Mouse (Mus musculus): ENCODE measurements around the gene 9330161L09Rik. TPM values are rescaled to one million over a fixed set of nuclear protein-coding genes. Genes with fewer than 3 reads are reported as not detected.

Gene 9330161L09Rik
- polyA plus RNA-seq, 1 experiment from 2014 or later = 0.62 TPM

GRCm38 (mm10) chr12:103370861-103371260, 36.8 kb downstream of the 9330161L09Rik start:
- H3K27me3 ChIP-seq (ENCODE audit: insufficient read depth, low read length) = no peaks in the 10 kb centered on the region
- WGBS = 79% methylated on average over 4 of the region's 4 CpGs

GRCm38 (mm10) chr12:103368777-103369176, 38.8 kb downstream of the 9330161L09Rik start:
- no peaks in the 10 kb centered on the region for H3K9me3 ChIP-seq (ENCODE audit: low read depth, low read length)
- ATAC-seq (ENCODE audit: insufficient read depth) = no peak

More at GRCm38 (mm10) chr12:103370861-103371260, 36.8 kb downstream of the 9330161L09Rik start:
- DNase-seq = no peak
- no peak overlapping the region for H3K4me2 ChIP-seq
- ATAC-seq (ENCODE audit: insufficient read depth) = no peak
- TF ChIP-seq CTCF (IDR thresholded peaks at IDR 0.05; ENCODE audit: low read depth) = no peak
- no peaks in the 10 kb centered on the region for H3K9me3 ChIP-seq (ENCODE audit: low read depth, low read length)
- H3K9ac ChIP-seq = no peak overlapping the region
- H3K27ac ChIP-seq (ENCODE audit: low read depth) = no peak overlapping the region
- H3K4me1 ChIP-seq (ENCODE audit: insufficient read depth) = no peaks in the 10 kb centered on the region
- H3K4me3 ChIP-seq (ENCODE audit: low read depth, low read length) = no peak overlapping the region
- H3K36me3 ChIP-seq (ENCODE audit: insufficient read depth) = no peaks in the 10 kb centered on the region

DNA sequence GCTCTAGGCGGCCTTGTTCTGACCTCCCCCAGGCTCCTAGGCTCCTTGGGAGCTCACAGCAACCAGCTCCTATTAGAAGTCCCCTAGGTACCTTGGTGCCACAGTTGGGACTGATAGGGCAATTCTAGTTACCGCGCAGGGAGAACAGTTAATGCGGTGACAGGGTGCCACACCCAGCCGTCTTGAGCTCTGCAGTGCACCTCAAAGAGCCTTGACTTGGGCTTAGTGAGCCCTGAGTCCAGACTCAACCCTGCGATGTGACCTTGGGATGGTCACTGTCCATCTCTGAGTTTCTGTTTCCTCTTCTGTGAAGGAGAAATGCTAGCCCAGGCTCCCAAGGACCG, 39.3 kb downstream of the 9330161L09Rik start:
- no peak overlapping the region for H3K27ac ChIP-seq (ENCODE audit: low read depth)
- DNase-seq (no peak), ATAC-seq (ENCODE audit: insufficient read depth) (no peak)
- H3K4me2 ChIP-seq = 0 out of 2 replicates have a peak overlapping the region, but pooled peaks have one; percentile 15
- no peak overlapping the region for H3K9ac ChIP-seq
- H3K9me3 ChIP-seq (ENCODE audit: low read depth, low read length) = no peaks in the 10 kb centered on the region
- no peaks in the 10 kb centered on the region for H3K4me1 ChIP-seq (ENCODE audit: insufficient read depth)
- WGBS = 79% methylated on average over 7 of the region's 7 CpGs
- no peak for TF ChIP-seq CTCF (IDR thresholded peaks at IDR 0.05; ENCODE audit: low read depth)
- H3K4me3 ChIP-seq (ENCODE audit: low read depth, low read length) = no peak overlapping the region
- no peaks in the 10 kb centered on the region for H3K36me3 ChIP-seq (ENCODE audit: insufficient read depth)
- H3K27me3 ChIP-seq (ENCODE audit: insufficient read depth, low read length) = no peaks in the 10 kb centered on the region

More at GRCm38 (mm10) chr12:103368777-103369176, 38.8 kb downstream of the 9330161L09Rik start:
- no peak for TF ChIP-seq CTCF (IDR thresholded peaks at IDR 0.05; ENCODE audit: low read depth)
- Histone ChIP-seq H3K27ac (ENCODE audit: low read depth) (no peak overlapping the region), H3K27me3 (ENCODE audit: insufficient read depth, low read length) (no peaks in the 10 kb centered on the region), H3K9ac (no peak overlapping the region), H3K4me3 (ENCODE audit: low read depth, low read length) (no peak overlapping the region), H3K4me1 (ENCODE audit: insufficient read depth) (no peaks in the 10 kb centered on the region), H3K4me2 (no peak overlapping the region), H3K36me3 (ENCODE audit: insufficient read depth) (no peaks in the 10 kb centered on the region)
- no peak for DNase-seq
- 36% methylated on average over 2 of the region's 2 CpGs for WGBS

GRCm38 (mm10) chr12:103367620-103368325, 39.8 kb downstream of the 9330161L09Rik start:
- peak; percentile 87 for DNase-seq
- TF ChIP-seq CTCF (IDR thresholded peaks at IDR 0.05; ENCODE audit: low read depth) = peak; percentile 81
- H3K9me3 ChIP-seq (ENCODE audit: low read depth, low read length) = no peaks in the 10 kb centered on the region
- no peak overlapping the region for H3K27ac ChIP-seq (ENCODE audit: low read depth)
- no peaks in the 10 kb centered on the region for H3K27me3 ChIP-seq (ENCODE audit: insufficient read depth, low read length)
- H3K4me2 ChIP-seq = 0 out of 2 replicates have a peak overlapping the region, but pooled peaks have one; percentile 15
- H3K4me3 ChIP-seq (ENCODE audit: low read depth, low read length) = no peak overlapping the region
- H3K36me3 ChIP-seq (ENCODE audit: insufficient read depth) = no peaks in the 10 kb centered on the region
- H3K4me1 ChIP-seq (ENCODE audit: insufficient read depth) = no peaks in the 10 kb centered on the region
- no peak overlapping the region for H3K9ac ChIP-seq
- ATAC-seq (ENCODE audit: insufficient read depth) = peak; percentile 75
- WGBS = 20% methylated on average over 18 of the region's 18 CpGs

- 75% methylated on average over 2 of the region's 2 CpGs for WGBS
- ATAC-seq (ENCODE audit: insufficient read depth) = no peak
These were observed 40.4 kb downstream of the 9330161L09Rik start for GRCm38 (mm10) chr12:103367171-103367570.

GRCm38 (mm10) chr12:103362336-103362735, 45.3 kb downstream of the 9330161L09Rik start:
- no peaks in the 10 kb centered on the region for H3K9me3 ChIP-seq (ENCODE audit: low read depth, low read length)
- DNase-seq (no peak), ATAC-seq (ENCODE audit: insufficient read depth) (no peak)
- H3K4me1 ChIP-seq (ENCODE audit: insufficient read depth) = no peaks in the 10 kb centered on the region
- no peak overlapping the region for H3K4me2 ChIP-seq
- H3K27me3 ChIP-seq (ENCODE audit: insufficient read depth, low read length) = no peaks in the 10 kb centered on the region
- H3K4me3 ChIP-seq (ENCODE audit: low read depth, low read length) = no peak overlapping the region
- H3K9ac ChIP-seq = no peak overlapping the region
- no peak overlapping the region for H3K27ac ChIP-seq (ENCODE audit: low read depth)
- H3K36me3 ChIP-seq (ENCODE audit: insufficient read depth) = no peaks in the 10 kb centered on the region
- no peak for TF ChIP-seq CTCF (IDR thresholded peaks at IDR 0.05; ENCODE audit: low read depth)
- 66% methylated on average over 3 of the region's 3 CpGs for WGBS

More at GRCm38 (mm10) chr12:103367171-103367570, 40.4 kb downstream of the 9330161L09Rik start:
- no peaks in the 10 kb centered on the region for H3K4me1 ChIP-seq (ENCODE audit: insufficient read depth)
- H3K9ac ChIP-seq = no peak overlapping the region
- H3K36me3 ChIP-seq (ENCODE audit: insufficient read depth) = no peaks in the 10 kb centered on the region
- no peak for DNase-seq
- no peak for TF ChIP-seq CTCF (IDR thresholded peaks at IDR 0.05; ENCODE audit: low read depth)
- no peaks in the 10 kb centered on the region for H3K27me3 ChIP-seq (ENCODE audit: insufficient read depth, low read length)
- H3K9me3 ChIP-seq (ENCODE audit: low read depth, low read length) = no peaks in the 10 kb centered on the region
- no peak overlapping the region for H3K4me2 ChIP-seq
- H3K27ac ChIP-seq (ENCODE audit: low read depth) = no peak overlapping the region
- H3K4me3 ChIP-seq (ENCODE audit: low read depth, low read length) = no peak overlapping the region

DNA sequence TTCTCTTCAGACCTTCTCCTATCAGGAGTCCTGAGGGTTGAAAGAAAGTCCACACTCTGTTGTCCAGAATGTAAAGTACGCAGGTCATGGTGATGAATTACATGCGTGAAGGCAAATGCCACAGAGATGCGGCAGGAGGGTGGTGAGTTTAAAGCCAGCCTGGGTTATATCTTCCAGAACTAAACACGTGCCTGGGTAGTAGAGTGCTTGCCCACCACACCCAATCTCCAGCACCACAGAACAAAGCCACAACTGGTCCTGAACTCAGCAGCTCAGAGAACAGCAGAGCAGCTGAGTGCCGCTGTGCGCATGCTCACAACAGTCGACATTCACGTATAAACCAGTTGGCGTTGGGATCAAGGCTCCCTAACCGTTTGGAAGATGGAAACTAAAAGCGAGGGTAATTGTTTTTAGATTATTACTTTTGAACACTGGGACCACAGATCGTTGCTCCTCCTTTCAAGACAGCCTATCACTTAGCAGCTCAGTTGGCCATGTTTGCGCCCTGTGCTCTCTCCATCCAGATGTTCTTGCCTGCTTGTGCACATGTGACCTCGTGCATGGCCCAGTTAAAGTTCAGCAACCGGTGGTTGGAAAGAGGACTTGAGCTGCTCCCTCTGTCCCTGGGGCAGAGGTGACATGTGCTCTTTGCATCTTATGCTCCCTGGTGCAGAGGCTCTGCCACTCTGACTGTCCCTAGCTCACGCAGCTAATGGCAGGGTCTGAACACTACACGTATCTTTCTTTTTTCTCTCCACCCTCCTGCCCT, 45.9 kb downstream of the 9330161L09Rik start:
- 77% methylated on average over 17 of the region's 17 CpGs for WGBS
- Histone ChIP-seq H3K9me3 (ENCODE audit: low read depth, low read length) (no peaks in the 10 kb centered on the region), H3K36me3 (ENCODE audit: insufficient read depth) (no peaks in the 10 kb centered on the region), H3K4me3 (ENCODE audit: low read depth, low read length) (no peak overlapping the region), H3K4me2 (no peak overlapping the region), H3K4me1 (ENCODE audit: insufficient read depth) (no peaks in the 10 kb centered on the region), H3K27ac (ENCODE audit: low read depth) (no peak overlapping the region), H3K9ac (no peak overlapping the region), H3K27me3 (ENCODE audit: insufficient read depth, low read length) (no peaks in the 10 kb centered on the region)
- ATAC-seq (ENCODE audit: insufficient read depth) = no peak
- no peak for TF ChIP-seq CTCF (IDR thresholded peaks at IDR 0.05; ENCODE audit: low read depth)
- no peak for DNase-seq
